Mouse (Mus musculus) lung, postnatal 0 days (tissue): ENCODE measurements at regions not wholly inside any gene's neighbourhood (a gene's known extent, or its start where the extent isn't known, plus 50 kb on each side); places are given as distances from the start of the nearest gene placed in this dataset.

Experiments
- ATAC-seq: fragments of 200-750 bp; cut with Nextera tagmentation; 2 replicates; pipeline ENCODE4 v1.8.0; 2017; ENCODE audit warnings: moderate library complexity
- DNase-seq: peaks from one replicate; pipeline ENCODE4 v3.0.0-alpha.2; 2016; ENCODE audit warnings: low spot score
- H3K27ac ChIP-seq: fragments of 300-500 bp; sonication (generic); 2 replicates; pipeline ENCODE4 v1.5.1; 2014; ENCODE audit warnings: antibody characterized with exemption, mild to moderate bottlenecking, low read length, mixed read lengths
- H3K27me3 ChIP-seq: fragments of 300-500 bp; sonication (generic); replicated peaks from 2 replicates; pipeline ENCODE4 v1.6.1; 2014; ENCODE audit warnings: low read length, mixed read lengths; ENCODE audit not compliant: insufficient read depth
- H3K36me3 ChIP-seq: fragments of 300-500 bp; sonication (generic); 2 replicates; pipeline ENCODE4 v1.6.1; 2014; ENCODE audit warnings: low read length, mixed read lengths; ENCODE audit not compliant: insufficient read depth
- H3K4me1 ChIP-seq: fragments of 300-500 bp; sonication (generic); 2 replicates; pipeline ENCODE4 v1.6.1; 2014; ENCODE audit warnings: antibody characterized with exemption, low read depth, low read length, mixed read lengths; ENCODE audit not compliant: insufficient read depth
- H3K4me2 ChIP-seq: fragments of 300-500 bp; sonication (generic); replicated peaks from 2 replicates; pipeline ENCODE4 v1.6.1; 2014; ENCODE audit warnings: low read depth, mild to moderate bottlenecking, low read length, moderate library complexity, mixed read lengths
- H3K4me3 ChIP-seq: fragments of 300-500 bp; sonication (generic); 2 replicates; pipeline ENCODE4 v1.5.1; 2014; ENCODE audit warnings: low read depth, low read length
- H3K9ac ChIP-seq: fragments of 300-500 bp; sonication (generic); replicated peaks from 2 replicates; pipeline ENCODE4 v1.6.1; 2014; ENCODE audit warnings: low read depth, mild to moderate bottlenecking
- H3K9me3 ChIP-seq: fragments of 300-500 bp; sonication (generic); 2 replicates; pipeline ENCODE4 v1.6.1; 2016; ENCODE audit warnings: low read length, mixed read lengths
- CTCF ChIP-seq: IDR thresholded peaks from 2 replicates; pipeline ENCODE4 v1.5.1; 2016; ENCODE audit warnings: antibody characterized with exemption, mild to moderate bottlenecking
- EP300 ChIP-seq: IDR thresholded peaks from 2 replicates; pipeline ENCODE4 v1.6.1; 2016; ENCODE audit warnings: antibody characterized with exemption, mild to moderate bottlenecking, control low read depth
- WGBS: fragments of 180-500 bp; shearing (Covaris S2); extraction: QIAGEN DNeasy Blood & Tissue Kit; methylation state at CpG from one replicate; pipeline ENCODE4 v1.1.7; 2014; 5-methylcytosine and 5-hydroxymethylcytosine counted together

DNA sequence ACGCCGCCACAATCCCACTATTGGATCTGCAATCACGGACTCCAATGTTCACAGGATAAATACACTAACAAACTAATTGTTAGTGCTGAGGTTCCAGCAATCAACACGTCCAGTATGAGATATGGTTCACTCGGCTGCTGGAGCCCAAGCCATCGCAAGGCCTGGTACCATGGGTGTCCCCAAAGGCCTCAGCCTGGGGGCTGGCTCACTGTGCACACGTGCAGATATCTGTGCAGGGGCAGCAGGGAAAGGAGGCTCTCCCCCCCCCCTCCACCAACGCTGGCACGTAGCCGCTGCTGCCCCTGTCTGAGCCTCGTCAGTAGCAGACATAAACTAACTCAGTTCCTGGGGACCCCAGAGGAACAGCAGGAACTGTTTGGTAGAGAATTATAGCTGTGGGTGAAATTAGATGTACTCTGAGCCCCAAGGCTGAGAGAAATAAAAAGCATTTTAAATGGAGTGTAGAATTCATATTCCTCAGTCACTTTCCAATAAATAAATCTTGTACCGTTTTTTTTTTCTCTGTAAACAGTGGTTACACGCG, 210.3 kb upstream of the Mvb12b start:
- no peaks in the 10 kb centered on the region for H3K27me3 ChIP-seq
- no peak overlapping the region for H3K4me3 ChIP-seq
- WGBS: 55% methylated on average over 14 of the region's 14 CpGs
- DNase-seq (no peak), ATAC-seq (no peak)
- H3K9me3 ChIP-seq: no peaks in the 10 kb centered on the region
- no peaks in the 10 kb centered on the region for H3K4me1 ChIP-seq
- H3K36me3 ChIP-seq: no peaks in the 10 kb centered on the region
- TF ChIP-seq CTCF: no peak
- no peak for TF ChIP-seq EP300
- no peak overlapping the region for H3K9ac ChIP-seq
- H3K4me2 ChIP-seq: no peak overlapping the region
- H3K27ac ChIP-seq: no peak overlapping the region

DNA sequence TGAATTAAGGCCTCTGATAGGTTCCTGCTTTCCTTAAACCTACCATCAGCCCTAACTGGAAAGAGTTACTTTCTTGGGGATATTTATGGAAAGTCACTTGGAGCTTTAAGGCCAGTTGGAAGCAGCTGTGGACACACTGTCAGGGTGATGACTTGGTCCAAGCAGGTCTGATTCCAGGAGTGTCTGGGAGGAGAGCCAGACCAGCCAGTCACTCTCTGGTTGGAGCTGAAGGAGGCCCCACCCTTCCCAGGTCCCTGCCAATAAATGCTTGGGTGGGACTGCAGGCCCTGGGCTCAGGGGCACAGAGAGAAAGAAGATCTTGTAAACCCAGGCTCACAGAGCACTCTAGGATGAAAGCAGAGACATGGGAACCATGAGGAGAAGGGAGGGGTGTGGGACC, 208.8 kb upstream of the Mvb12b start:
- no peak for DNase-seq
- Histone ChIP-seq H3K27me3 (no peaks in the 10 kb centered on the region), H3K9ac (no peak overlapping the region), H3K4me2 (no peak overlapping the region), H3K4me3 (no peak overlapping the region), H3K4me1 (no peaks in the 10 kb centered on the region), H3K27ac (no peak overlapping the region), H3K9me3 (no peaks in the 10 kb centered on the region), H3K36me3 (no peaks in the 10 kb centered on the region)
- TF ChIP-seq EP300 (no peak), CTCF (no peak)
- no peak for ATAC-seq

DNA sequence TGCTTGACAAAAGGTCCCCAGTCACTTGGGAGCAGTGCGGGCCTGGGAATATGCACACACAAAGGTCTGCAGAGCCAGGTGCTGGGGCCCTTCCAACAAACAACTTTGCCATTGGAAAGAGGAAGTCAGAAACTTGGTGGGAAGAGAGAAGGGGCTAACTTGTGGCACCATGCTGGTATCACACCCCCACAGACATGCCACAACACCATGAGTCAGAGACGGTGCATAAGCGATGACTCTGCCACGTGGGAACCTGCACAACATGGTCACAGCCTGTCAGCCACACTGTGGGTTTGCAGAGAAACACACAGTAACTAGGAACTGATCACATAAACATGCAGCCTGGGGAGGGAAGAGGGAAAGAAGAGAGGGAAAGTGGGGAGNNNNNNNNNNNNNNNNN, 201.1 kb upstream of the Mvb12b start:
- Histone ChIP-seq H3K4me2 (no peak overlapping the region), H3K27me3 (no peaks in the 10 kb centered on the region), H3K9me3 (no peaks in the 10 kb centered on the region), H3K9ac (no peak overlapping the region), H3K27ac (no peak overlapping the region), H3K36me3 (no peaks in the 10 kb centered on the region), H3K4me1 (no peaks in the 10 kb centered on the region), H3K4me3 (no peak overlapping the region)
- 56% methylated on average over 4 of the region's 4 CpGs for whole genome bisulfite sequencing
- TF ChIP-seq CTCF (no peak), EP300 (no peak)
- ATAC-seq (no peak), DNase-seq (no peak)

DNA sequence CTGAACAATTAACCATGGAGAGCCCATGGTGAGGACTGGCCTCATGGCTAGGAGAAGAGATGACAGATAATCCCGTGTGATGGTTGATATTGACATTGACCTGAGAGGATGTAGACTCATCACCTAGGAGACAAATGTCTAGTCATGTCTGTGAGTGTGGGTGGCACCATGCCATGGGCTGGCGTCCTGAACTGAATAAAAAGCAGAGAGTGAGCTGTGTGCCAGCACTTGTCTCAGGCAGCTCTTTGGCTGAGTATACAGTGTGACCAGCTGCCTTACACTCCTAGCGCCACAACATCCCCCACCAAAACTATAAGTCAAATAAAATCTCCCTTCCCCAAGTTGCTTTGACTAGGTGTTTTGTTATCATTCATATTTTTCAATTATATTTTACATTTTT, 198.4 kb upstream of the Mvb12b start:
- H3K4me3 ChIP-seq: no peak overlapping the region
- H3K9ac ChIP-seq: no peak overlapping the region
- no peaks in the 10 kb centered on the region for H3K9me3 ChIP-seq
- H3K27me3 ChIP-seq: no peaks in the 10 kb centered on the region
- no peak overlapping the region for H3K27ac ChIP-seq
- H3K4me1 ChIP-seq: no peaks in the 10 kb centered on the region
- no peak for DNase-seq
- H3K36me3 ChIP-seq: no peaks in the 10 kb centered on the region
- no peak overlapping the region for H3K4me2 ChIP-seq
- no peak for ATAC-seq
- TF ChIP-seq CTCF (no peak), EP300 (no peak)
- WGBS: 53% methylated on average over 3 of the region's 3 CpGs

DNA sequence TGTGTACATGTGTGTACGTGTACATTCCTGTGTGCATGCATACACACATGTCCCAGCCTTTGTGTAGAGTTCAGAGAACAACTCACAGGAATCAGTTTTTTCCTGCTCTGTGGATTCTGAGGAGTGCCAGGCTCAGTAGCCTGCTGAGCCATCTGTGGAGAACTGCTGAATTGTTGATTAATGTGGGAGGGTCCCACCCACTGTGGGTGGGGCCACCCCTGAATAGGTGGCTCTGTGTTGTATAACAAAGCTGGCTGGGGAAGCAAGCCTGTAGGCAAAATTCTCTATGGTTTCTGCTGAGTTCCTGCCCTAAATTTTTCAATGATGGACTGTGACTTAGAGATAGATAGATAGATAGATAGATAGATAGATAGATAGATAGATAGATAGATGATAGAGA, 196.8 kb upstream of the Mvb12b start:
- Histone ChIP-seq H3K4me2 (no peak overlapping the region), H3K27me3 (no peaks in the 10 kb centered on the region), H3K9ac (no peak overlapping the region), H3K4me1 (no peaks in the 10 kb centered on the region), H3K4me3 (no peak overlapping the region), H3K9me3 (no peaks in the 10 kb centered on the region), H3K36me3 (no peaks in the 10 kb centered on the region), H3K27ac (no peak overlapping the region)
- WGBS: 80% methylated on average over 1 of the region's 1 CpGs
- no peak for TF ChIP-seq CTCF
- TF ChIP-seq EP300: no peak
- ATAC-seq: no peak
- no peak for DNase-seq

DNA sequence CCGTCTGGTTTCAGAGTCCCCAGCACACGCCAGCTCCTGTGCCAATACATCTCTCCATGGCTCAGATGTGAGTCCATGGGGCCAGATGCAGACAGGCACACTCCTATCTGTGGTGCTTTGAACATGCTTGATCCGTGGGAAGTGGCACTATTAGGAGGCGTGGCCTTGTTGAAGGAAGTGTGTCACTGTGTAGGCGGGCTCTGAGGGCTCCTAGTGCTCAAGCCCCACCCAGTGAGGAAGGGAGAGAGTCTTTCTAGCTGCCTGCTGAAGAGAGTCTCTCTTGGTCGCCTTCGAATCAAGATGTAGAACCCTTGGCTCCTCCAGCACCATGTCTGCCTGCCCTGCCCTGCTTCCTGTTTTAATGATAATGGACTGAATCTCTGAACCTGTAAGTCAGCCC, 194.7 kb upstream of the Mvb12b start:
- 64% methylated on average over 7 of the region's 7 CpGs for WGBS
- Histone ChIP-seq H3K36me3 (no peaks in the 10 kb centered on the region), H3K4me1 (no peaks in the 10 kb centered on the region), H3K27ac (no peak overlapping the region), H3K27me3 (no peaks in the 10 kb centered on the region), H3K4me2 (no peak overlapping the region), H3K9ac (no peak overlapping the region), H3K4me3 (no peak overlapping the region), H3K9me3 (no peaks in the 10 kb centered on the region)
- no peak for DNase-seq
- ATAC-seq: no peak
- TF ChIP-seq EP300: no peak
- no peak for TF ChIP-seq CTCF

DNA sequence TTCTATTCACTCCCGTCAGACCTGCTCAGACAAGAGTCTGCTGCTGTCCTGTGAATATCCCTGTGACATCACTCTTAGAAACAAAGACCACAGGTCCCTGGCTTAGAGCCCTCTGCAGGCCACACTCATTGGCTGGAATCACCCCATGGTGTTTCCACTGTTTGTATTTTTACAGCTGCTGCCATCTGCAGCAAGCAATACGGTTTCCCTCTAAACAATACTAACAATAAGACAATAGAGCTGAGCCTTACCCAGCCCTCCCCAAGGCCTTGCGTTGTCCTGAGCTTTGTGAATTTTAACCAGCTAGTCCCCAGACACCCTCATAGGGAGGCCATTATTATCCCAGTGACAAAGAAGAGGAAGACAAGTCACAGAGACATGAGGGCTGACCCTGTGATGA, 192.4 kb upstream of the Mvb12b start:
- ATAC-seq (no peak), DNase-seq (no peak)
- Histone ChIP-seq H3K9me3 (no peaks in the 10 kb centered on the region), H3K27me3 (no peaks in the 10 kb centered on the region), H3K9ac (no peak overlapping the region), H3K36me3 (no peaks in the 10 kb centered on the region), H3K4me3 (no peak overlapping the region), H3K4me1 (no peaks in the 10 kb centered on the region), H3K4me2 (no peak overlapping the region), H3K27ac (no peak overlapping the region)
- WGBS: 28% methylated on average over 3 of the region's 3 CpGs
- TF ChIP-seq CTCF (no peak), EP300 (no peak)
